ENCODE assay signal across 25 mouse cellular contexts in the genomic region with DNA sequence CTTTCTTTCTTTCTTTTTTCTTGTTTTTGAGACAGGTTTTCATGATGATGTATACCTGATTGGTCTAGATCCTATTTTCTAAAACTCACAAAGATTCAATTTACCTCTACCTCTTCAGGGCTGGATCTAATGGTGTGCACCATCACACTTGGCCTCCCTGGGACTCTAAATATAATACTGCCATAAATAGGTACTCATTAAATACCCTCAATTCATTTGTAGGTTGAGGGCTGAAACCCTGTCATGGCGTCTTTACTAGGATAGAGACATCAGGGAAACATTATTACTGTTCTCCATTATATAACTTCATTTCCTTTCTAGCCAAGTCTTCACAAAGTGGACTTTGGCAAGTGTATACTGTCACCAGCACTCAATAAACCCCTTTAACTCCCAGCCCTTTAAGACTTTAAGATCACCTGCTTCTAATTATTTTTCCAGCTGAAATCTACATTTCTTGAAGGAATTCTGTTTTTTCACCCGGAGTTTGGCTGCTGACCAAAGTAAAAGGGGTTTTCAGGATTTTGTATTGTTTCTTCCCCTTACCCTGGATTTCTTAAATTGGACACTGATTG.
DNase-seq lines count a peak whose midpoint lies in the region; ATAC-seq and TF ChIP-seq lines count a peak whose summit lies in the region.
"Had no signal": no experiment of that assay in that cellular context is flagged by ENCODE, and none has a peak within 500 bp of the region (broad histone marks: within the 10 kb centered on the region; RNA-seq: fewer than 3 reads in every experiment).

No protein-coding gene starts in this region.

- no peak overlapping the region for H3K4me3 ChIP-seq in lung, embryonic 14.5 days (ENCODE audit: low read depth, low read length)
- H3K4me3 ChIP-seq in limb, embryonic 12.5 days (replicated peaks): no peak overlapping the region
- H3K4me3 ChIP-seq in limb, embryonic 15.5 days: no peak overlapping the region
- H3K4me3 ChIP-seq: embryonic facial prominence, embryonic 15.5 days; erythroblast, embryonic 14.5 days; forebrain, embryonic 13.5 days; gastrocnemius, adult 2 months; hindbrain, embryonic 10.5 days; hindbrain, embryonic 13.5 days had no signal

- WGBS in lung, embryonic 14.5 days: 65% methylated on average over 2 of the region's 2 CpGs
- 18% methylated on average over 2 of the region's 2 CpGs for WGBS in limb, embryonic 12.5 days
- 24% methylated on average over 2 of the region's 2 CpGs for WGBS in limb, embryonic 15.5 days

- ATAC-seq in lung, embryonic 14.5 days (ENCODE audit: insufficient read depth): no peak
- ATAC-seq in limb, embryonic 12.5 days (ENCODE audit: insufficient number of reproducible peaks, insufficient read depth, low FRiP score, low TSS enrichment, low read depth): peak; percentile 92
- peak; percentile 74 for ATAC-seq in limb, embryonic 15.5 days (ENCODE audit: insufficient number of reproducible peaks, low FRiP score, low TSS enrichment, low read depth)
- no peak for ATAC-seq in monocyte, adult 5-6 weeks (replicated peaks; ENCODE audit: insufficient number of reproducible peaks, low FRiP score, low TSS enrichment, poor library complexity, severe bottlenecking)
- ATAC-seq: CD4-positive, CD25-positive, alpha-beta regulatory T cell, adult 4 months; forebrain, embryonic 13.5 days; forebrain, embryonic 16.5 days; hindbrain, embryonic 16.5 days had no signal

- peaks cover 14% of the 10 kb centered on the region for H3K9me3 ChIP-seq in lung, embryonic 14.5 days (ENCODE audit: low read depth, low read length)
- peaks cover 32% of the 10 kb centered on the region for H3K9me3 ChIP-seq in limb, embryonic 12.5 days
- peaks cover 4% of the 10 kb centered on the region; the same call in 1 of the 2 replicates for H3K9me3 ChIP-seq in limb, embryonic 15.5 days

- no peak overlapping the region for H3K9ac ChIP-seq in lung, embryonic 14.5 days
- no peak overlapping the region for H3K9ac ChIP-seq in limb, embryonic 12.5 days (replicated peaks)
- no peak overlapping the region for H3K9ac ChIP-seq in limb, embryonic 15.5 days
- H3K9ac ChIP-seq: embryonic facial prominence, embryonic 15.5 days; forebrain, embryonic 13.5 days; hindbrain, embryonic 13.5 days had no signal

- H3K27ac ChIP-seq in lung, embryonic 14.5 days (ENCODE audit: low read depth): no peak overlapping the region
- H3K27ac ChIP-seq in limb, embryonic 12.5 days: no peak overlapping the region
- H3K27ac ChIP-seq in limb, embryonic 15.5 days: 0 out of 2 replicates have a peak overlapping the region, but pooled peaks have one; percentile 54
- H3K27ac ChIP-seq: embryonic facial prominence, embryonic 15.5 days; forebrain, embryonic 13.5 days; gastrocnemius, adult 2 months; hindbrain, embryonic 10.5 days; hindbrain, embryonic 13.5 days had no signal

- H3K36me3 ChIP-seq in lung, embryonic 14.5 days (ENCODE audit: insufficient read depth): no peaks in the 10 kb centered on the region
- H3K36me3 ChIP-seq in limb, embryonic 12.5 days: peaks cover 3% of the 10 kb centered on the region; the same call in 1 of the 2 replicates
- H3K36me3 ChIP-seq in limb, embryonic 15.5 days: no peaks in the 10 kb centered on the region
- H3K36me3 ChIP-seq: embryonic facial prominence, embryonic 15.5 days; hindbrain, embryonic 10.5 days; hindbrain, embryonic 13.5 days had no signal

- peak; percentile 18 for DNase-seq in lung, embryonic 14.5 days
- no peak for DNase-seq in lung, postnatal 25 days (ENCODE audit: low spot score)
- no peak for DNase-seq in adipocyte (ENCODE audit: low spot score)
- DNase-seq: adrenal gland, adult 8-10 months; adrenal gland, postnatal 25 days; cerebellum, adult 11-12 months; cerebellum, adult 8-10 months; cerebellum, postnatal 10 days; cerebellum, postnatal 36 days; embryo, embryonic 11 days; gastrocnemius, adult 2 months; gastrocnemius, postnatal 14 days; heart, adult 11 months had no signal

- no peaks in the 10 kb centered on the region for H3K4me1 ChIP-seq in lung, embryonic 14.5 days (ENCODE audit: insufficient read depth)
- peaks cover 4% of the 10 kb centered on the region; the same call in 1 of the 2 replicates for H3K4me1 ChIP-seq in limb, embryonic 12.5 days (replicated peaks)
- no peaks in the 10 kb centered on the region for H3K4me1 ChIP-seq in limb, embryonic 15.5 days
- H3K4me1 ChIP-seq: embryonic facial prominence, embryonic 15.5 days; forebrain, embryonic 13.5 days; hindbrain, embryonic 10.5 days; hindbrain, embryonic 13.5 days had no signal

- TF ChIP-seq CTCF in lung, embryonic 14.5 days (IDR thresholded peaks at IDR 0.05; ENCODE audit: low read depth): no peak

- no peaks in the 10 kb centered on the region for H3K27me3 ChIP-seq in lung, embryonic 14.5 days (ENCODE audit: insufficient read depth, low read length)
- no peaks in the 10 kb centered on the region for H3K27me3 ChIP-seq in limb, embryonic 12.5 days
- H3K27me3 ChIP-seq in limb, embryonic 15.5 days: no peaks in the 10 kb centered on the region
- H3K27me3 ChIP-seq: embryonic facial prominence, embryonic 15.5 days; forebrain, embryonic 13.5 days; hindbrain, embryonic 13.5 days had no signal

- H3K4me2 ChIP-seq in lung, embryonic 14.5 days: no peak overlapping the region
- H3K4me2 ChIP-seq in limb, embryonic 12.5 days: no peak overlapping the region
- no peak overlapping the region for H3K4me2 ChIP-seq in limb, embryonic 15.5 days
- H3K4me2 ChIP-seq: embryonic facial prominence, embryonic 15.5 days; forebrain, embryonic 13.5 days; heart, embryonic 11.5 days; hindbrain, embryonic 13.5 days had no signal

Comparison
In these comparisons a context has a peak if more than half of its experiments do, and no peak if none do; other contexts are left out.
1. ATAC-seq: peak in limb, embryonic 12.5 days (single experiment) and limb, embryonic 15.5 days (single experiment); none in lung, embryonic 14.5 days (single experiment) and monocyte, adult 5-6 weeks (single experiment).